Mouse (Mus musculus): ENCODE data around the gene Cdc42se2. TPM values are rescaled to one million over a fixed set of nuclear protein-coding genes. Genes with fewer than 3 reads are reported as not detected.

Cdc42se2 gene
- total RNA-seq (2021): 10 to 100 TPM; 15.6 to 18.8 TPM
- long read RNA-seq, experiment 1, transcript Cdc42se2-201 (6 exons, 3,069 nt): major isoform, 21 of 24 reads
- long read RNA-seq, experiment 1, partial matches to known transcripts: 0 of 24 reads
- long read RNA-seq, experiment 1, other reads (novel, unspliced or antisense): 3 of 24 reads
- long read RNA-seq, experiment 2, transcript Cdc42se2-201 (6 exons, 3,069 nt): major isoform, 24 of 30 reads
- long read RNA-seq, experiment 2, partial matches to known transcripts: 3 of 30 reads
- long read RNA-seq, experiment 2, other reads (novel, unspliced or antisense): 3 of 30 reads

DNA sequence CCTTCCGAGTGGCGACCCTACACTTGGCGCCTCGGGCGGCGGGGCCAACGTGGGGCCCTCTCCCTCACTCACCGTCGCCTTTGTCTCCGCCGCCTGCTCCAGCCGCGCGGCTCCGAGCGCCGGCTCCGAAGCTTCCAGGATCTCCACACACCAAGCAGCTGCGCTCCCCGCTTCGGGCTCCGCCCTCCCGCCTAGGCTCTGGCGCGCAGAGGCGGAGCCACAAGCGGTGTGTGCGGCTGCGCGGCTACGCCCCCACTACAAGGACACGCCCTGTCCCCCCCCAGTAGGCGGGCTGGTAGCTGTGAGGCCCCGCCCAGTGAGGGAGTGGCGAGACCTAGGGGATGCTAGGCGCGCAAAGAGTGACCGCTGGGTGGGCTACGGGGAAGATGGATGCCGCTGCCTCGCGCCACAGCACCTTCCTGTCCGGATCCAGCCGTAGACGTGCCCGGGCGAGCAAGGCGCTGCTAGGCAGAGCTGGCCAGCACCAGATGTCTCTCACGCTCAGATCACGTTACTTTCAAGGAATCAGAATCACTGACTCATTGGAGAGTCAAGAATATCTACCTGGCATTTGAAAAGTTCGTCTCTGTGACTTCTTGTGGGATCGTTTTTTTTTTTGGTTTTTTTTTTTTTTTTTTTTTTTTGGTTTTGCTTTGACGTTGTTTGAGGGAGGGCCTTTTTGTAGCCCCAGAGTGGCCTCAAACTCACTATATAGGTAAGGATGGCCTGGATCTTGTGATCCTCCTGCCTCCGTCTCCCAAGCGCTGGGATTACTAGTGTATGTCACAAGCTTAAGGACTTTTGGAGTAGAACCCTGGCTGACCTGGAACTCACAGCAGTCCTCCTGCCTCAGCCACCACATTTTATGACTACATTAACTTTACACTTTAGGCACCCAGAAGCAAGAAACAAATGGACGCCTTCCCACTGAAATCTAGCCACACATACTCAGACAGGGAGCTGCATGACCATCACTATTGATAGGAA is at the start of gene Cdc42se2:
Gene Cdc42se2 (minus strand): TSS at position 188 of the 987 bp plus-strand sequence.
- peak; percentile 96 for DNase-seq

DNA sequence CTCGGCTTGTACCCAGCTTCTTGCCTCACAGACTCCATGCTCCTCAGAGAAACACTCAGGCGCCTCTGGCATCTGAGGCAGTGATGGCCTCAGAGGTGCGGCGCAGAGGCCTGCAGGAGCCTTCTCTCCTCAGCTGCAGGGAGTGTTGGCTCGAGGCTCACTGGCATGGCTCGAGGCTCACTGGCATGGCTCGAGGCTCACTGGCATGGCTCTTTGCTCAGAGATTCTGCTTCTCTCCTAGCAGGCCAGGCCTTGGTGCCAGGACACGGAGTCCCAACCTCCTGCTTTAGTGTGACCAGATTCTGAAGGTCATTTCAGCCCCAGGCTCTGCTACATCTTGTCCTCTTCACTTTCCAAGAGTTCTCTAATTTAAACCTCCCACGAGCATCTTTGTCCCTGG is 48.6 kb upstream of the Cdc42se2 start:
- DNase-seq: peak; percentile 66
- intact Hi-C loops (cut with DNase I; ENCODE audit: low total_unique reads): no loop called here

More for the DNA sequence above, at the start of gene Cdc42se2:
- intact Hi-C loops (cut with DNase I; ENCODE audit: low total_unique reads): no loop called here

DNA sequence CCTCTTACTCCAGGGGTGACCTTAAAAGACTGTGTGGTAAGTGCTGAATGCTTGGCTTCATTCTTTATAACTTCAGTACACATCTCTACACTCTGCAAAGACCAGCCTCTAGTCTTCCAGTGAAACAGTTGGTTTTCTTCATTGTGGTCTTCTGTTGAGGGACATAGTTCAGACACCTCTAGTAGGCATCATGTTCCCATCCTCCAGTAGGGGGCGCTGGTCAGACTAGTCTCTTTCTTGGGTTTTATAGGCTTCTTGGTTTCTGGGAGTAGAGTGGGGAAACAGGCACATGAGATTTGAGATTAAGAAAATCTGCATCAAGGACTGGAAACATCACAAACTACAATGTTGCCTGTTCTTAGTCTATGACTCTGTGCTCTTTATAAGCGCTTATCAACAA is 47.1 kb upstream of the Cdc42se2 start:
- intact Hi-C loops (cut with DNase I; ENCODE audit: low total_unique reads): no loop called here
- DNase-seq: no peak

- intact Hi-C loops (cut with DNase I; ENCODE audit: low total_unique reads): no loop called here
- DNase-seq: no peak
These were observed 46.4 kb upstream of the Cdc42se2 start for GRCm38 (mm10) chr11:54833833-54834232.

GRCm38 (mm10) chr11:54826819-54827218 is 39.3 kb upstream of the Cdc42se2 start:
- DNase-seq: no peak
- intact Hi-C loops (cut with DNase I; ENCODE audit: low total_unique reads): no loop called here

GRCm38 (mm10) chr11:54825774-54826173 is 38.3 kb upstream of the Cdc42se2 start:
- no peak for DNase-seq
- intact Hi-C loops (cut with DNase I; ENCODE audit: low total_unique reads): no loop called here

DNA sequence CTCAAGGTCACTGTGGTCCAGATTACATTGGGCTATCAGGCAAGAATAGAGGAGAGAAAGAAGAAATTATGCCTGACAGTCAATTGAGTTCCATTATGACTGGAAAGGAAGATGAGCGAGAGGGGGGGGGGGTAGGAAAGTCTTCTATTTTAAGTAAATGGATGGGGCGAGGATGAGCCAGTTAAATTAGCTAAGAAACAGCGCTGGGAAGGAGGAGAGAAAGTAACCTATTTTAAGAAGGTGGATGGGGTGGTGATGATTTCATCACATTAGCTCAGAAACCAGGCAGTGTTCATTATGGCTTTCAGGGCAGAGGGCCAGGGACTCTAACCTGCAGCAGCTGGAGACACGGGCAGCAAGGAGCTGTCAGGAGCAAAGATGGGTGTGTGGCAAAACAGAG is 36.0 kb upstream of the Cdc42se2 start:
- DNase-seq: no peak
- intact Hi-C loops (cut with DNase I; ENCODE audit: low total_unique reads): no loop called here

- DNase-seq: no peak
- intact Hi-C loops (cut with DNase I; ENCODE audit: low total_unique reads): no loop called here
These were observed 32.0 kb upstream of the Cdc42se2 start for GRCm38 (mm10) chr11:54819489-54819888.

GRCm38 (mm10) chr11:54817449-54817848 is 30.0 kb upstream of the Cdc42se2 start:
- intact Hi-C loops (cut with DNase I; ENCODE audit: low total_unique reads): no loop called here
- DNase-seq: no peak

- intact Hi-C loops (cut with DNase I; ENCODE audit: low total_unique reads): no loop called here
- no peak for DNase-seq
These were observed 28.2 kb upstream of the Cdc42se2 start for GRCm38 (mm10) chr11:54815659-54816058.

DNA sequence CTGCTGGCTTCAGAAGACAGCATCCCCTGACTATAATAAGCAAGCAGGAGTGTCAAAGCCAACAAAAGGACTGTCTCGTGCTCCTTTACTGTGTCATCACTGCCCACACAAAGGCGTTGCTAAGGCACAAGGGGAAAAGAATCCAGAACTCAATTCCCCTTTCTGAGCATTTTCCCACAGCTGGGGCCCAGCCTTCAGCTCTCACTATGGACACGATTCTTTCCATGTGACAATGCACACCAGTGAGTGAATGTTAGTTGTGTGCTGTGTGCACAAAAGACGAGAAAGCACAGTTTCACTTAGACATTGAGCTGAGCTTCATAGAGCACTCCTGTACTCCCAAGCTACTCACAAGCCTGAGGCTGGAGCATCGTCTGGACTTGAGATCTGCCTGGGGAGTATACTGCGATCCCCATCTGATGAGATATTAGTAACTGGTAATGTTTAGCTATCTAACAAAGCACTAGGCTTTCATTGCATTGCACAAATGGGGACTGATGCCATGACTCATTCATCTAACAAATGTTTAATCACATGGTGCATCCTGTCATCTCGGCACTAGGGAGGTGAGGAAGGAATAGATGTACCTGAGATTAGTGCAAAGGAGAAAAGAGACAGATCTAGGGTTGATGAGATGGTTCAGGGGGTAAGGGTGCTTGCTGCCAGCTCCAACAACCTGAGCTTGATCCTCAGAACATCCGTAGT is 25.5 kb upstream of the Cdc42se2 start:
- DNase-seq: no peak
- intact Hi-C loops (cut with DNase I; ENCODE audit: low total_unique reads): no loop called here

DNA sequence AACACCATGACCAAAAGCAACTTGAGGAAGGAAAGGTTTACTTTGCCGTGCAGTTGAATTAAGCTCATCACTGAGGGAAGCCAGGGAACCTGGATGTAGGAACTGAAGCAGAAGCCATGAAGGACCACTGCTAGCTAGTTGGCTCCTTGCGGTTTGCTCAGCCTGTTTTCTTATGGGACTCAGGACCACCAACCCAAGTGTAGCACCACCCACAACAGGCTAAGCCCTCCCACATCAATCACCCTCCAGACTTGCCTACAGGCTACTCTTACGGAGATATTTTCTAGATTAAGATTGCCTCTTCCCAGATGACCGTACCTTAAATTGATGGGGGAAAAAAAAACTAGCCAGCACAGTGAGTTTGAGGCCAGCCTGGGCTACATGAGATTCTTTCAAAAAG is 24.8 kb upstream of the Cdc42se2 start:
- intact Hi-C loops (cut with DNase I; ENCODE audit: low total_unique reads): no loop called here
- no peak for DNase-seq

DNA sequence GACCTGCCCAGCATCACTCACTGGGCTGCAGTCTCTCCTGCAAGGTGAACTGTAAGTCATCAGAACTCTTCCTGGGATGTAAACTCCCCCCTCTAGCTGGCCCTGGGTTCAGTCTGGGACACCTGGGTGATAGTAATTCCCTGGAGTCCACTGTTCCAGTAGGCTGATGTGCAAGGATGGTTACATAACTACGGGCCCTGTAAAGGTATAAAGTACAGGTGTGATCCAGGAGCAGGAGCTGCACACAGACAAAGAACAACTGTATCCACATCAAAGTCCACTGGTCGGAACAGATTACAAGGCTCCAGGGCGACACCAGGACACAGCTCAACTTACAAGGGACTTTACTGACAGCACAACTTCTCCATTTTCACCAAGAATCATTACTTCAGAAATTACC is 23.6 kb upstream of the Cdc42se2 start:
- intact Hi-C loops (cut with DNase I; ENCODE audit: low total_unique reads): no loop called here
- no peak for DNase-seq

GRCm38 (mm10) chr11:54809582-54809981 is 22.1 kb upstream of the Cdc42se2 start:
- intact Hi-C loops (cut with DNase I; ENCODE audit: low total_unique reads): no loop called here
- no peak for DNase-seq

- DNase-seq: no peak
- intact Hi-C loops (cut with DNase I; ENCODE audit: low total_unique reads): no loop called here
These were observed 20.7 kb upstream of the Cdc42se2 start for GRCm38 (mm10) chr11:54808177-54808576.

GRCm38 (mm10) chr11:54807669-54808068 is 20.2 kb upstream of the Cdc42se2 start:
- DNase-seq: no peak
- intact Hi-C loops (cut with DNase I; ENCODE audit: low total_unique reads): no loop called here

- DNase-seq: no peak
- intact Hi-C loops (cut with DNase I; ENCODE audit: low total_unique reads): no loop called here
These were observed 19.4 kb upstream of the Cdc42se2 start for GRCm38 (mm10) chr11:54806891-54807290.

GRCm38 (mm10) chr11:54805196-54805595 is 17.7 kb upstream of the Cdc42se2 start:
- DNase-seq: peak; percentile 80
- intact Hi-C loops (cut with DNase I; ENCODE audit: low total_unique reads): no loop called here

DNA sequence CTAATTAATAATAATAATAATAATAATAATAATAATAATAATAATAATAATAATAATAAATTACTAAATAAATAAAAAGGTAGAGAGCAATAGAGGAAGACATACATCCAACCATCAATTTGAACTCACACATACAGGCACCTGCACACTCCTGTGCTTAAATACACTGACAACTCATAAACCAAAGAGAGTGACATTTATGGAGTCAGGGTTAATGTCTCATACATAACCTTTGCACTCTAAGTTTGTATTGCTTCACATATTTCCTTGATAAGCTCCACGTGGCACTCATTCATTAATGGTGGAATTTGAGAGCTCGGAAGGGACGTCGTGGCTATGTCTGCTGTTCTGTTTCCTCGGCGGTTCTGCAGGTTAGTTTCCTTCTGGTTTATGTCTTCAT is 15.1 kb upstream of the Cdc42se2 start:
- no peak for DNase-seq
- intact Hi-C loops (cut with DNase I; ENCODE audit: low total_unique reads): no loop called here

All from gastrocnemius, postnatal 14 days (tissue).